Mouse (Mus musculus): ENCODE data around the gene Pdcd10. TPM values are rescaled to one million over a fixed set of nuclear protein-coding genes. Genes with fewer than 3 reads are reported as not detected.
A peak's percentile ranks its signal among the peaks of the same experiment; 100 is the strongest.

The Pdcd10 gene
- polyA plus RNA-seq (2011; ENCODE audit: insufficient read length, low read depth, missing spikeins): 93.5 and 99.4 TPM in 2 replicates

- peak within 1 kb of the TSS; percentile 51 for H3K27ac ChIP-seq (ENCODE audit: insufficient read depth, low read length)
Measured at GRCm38 (mm10) chr3:75556695-75557291, at the start of gene Pdcd10. TSS of gene Pdcd10 (minus strand) at chr3:75556856.

GRCm38 (mm10) chr3:75584898-75585297 lies 28.2 kb upstream of the Pdcd10 start:
- no peak for TF ChIP-seq CTCF (IDR thresholded peaks at IDR 0.05; ENCODE audit: borderline replicate concordance, insufficient read depth, low read length)
- TF ChIP-seq POLR2A (IDR thresholded peaks at IDR 0.05; ENCODE audit: low read depth, low read length): no peak
- Histone ChIP-seq H3K4me3 (ENCODE audit: insufficient read depth, low read length) (no peak overlapping the region), H3K4me1 (ENCODE audit: control insufficient read depth, insufficient read depth, low read length) (no peaks in the 10 kb centered on the region), H3K27ac (ENCODE audit: insufficient read depth, low read length) (no peak overlapping the region)

More at GRCm38 (mm10) chr3:75556695-75557291, at the start of gene Pdcd10:
- Histone ChIP-seq H3K4me1 (ENCODE audit: control insufficient read depth, insufficient read depth, low read length) (no peaks in the 10 kb centered on the region; the same call in 1 of the 2 replicates), H3K4me3 (ENCODE audit: insufficient read depth, low read length) (peak within 1 kb of the TSS; percentile 95)
- no peak for TF ChIP-seq CTCF (IDR thresholded peaks at IDR 0.05; ENCODE audit: borderline replicate concordance, insufficient read depth, low read length)
- peak; percentile 80 for TF ChIP-seq POLR2A (IDR thresholded peaks at IDR 0.05; ENCODE audit: low read depth, low read length)

DNA sequence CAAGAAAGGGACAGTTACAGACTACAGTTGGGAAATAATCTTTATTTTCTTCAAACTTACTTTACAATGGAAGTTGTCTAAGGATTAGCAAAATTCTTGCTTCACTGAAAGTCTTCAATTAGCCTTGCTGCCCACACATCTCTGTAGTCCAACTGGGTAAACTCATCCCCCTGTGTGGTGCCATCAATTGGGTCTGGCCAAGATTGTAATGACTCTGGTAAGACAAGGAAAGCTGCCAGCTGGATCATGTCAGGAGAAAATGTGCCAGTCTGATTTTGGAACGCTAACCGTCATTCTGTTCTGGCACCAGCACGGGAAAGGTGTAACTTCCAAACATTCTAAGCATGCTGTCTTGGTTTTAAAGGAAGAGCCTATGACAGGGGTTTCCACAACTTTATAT lies 26.6 kb upstream of the Pdcd10 start:
- H3K4me1 ChIP-seq (ENCODE audit: control insufficient read depth, insufficient read depth, low read length): no peaks in the 10 kb centered on the region
- TF ChIP-seq POLR2A (IDR thresholded peaks at IDR 0.05; ENCODE audit: low read depth, low read length) (no peak), CTCF (IDR thresholded peaks at IDR 0.05; ENCODE audit: borderline replicate concordance, insufficient read depth, low read length) (no peak)
- no peak overlapping the region for H3K27ac ChIP-seq (ENCODE audit: insufficient read depth, low read length)
- H3K4me3 ChIP-seq (ENCODE audit: insufficient read depth, low read length): no peak overlapping the region

- H3K4me1 ChIP-seq (ENCODE audit: control insufficient read depth, insufficient read depth, low read length): no peaks in the 10 kb centered on the region
- no peak overlapping the region for H3K4me3 ChIP-seq (ENCODE audit: insufficient read depth, low read length)
- no peak for TF ChIP-seq CTCF (IDR thresholded peaks at IDR 0.05; ENCODE audit: borderline replicate concordance, insufficient read depth, low read length)
- no peak for TF ChIP-seq POLR2A (IDR thresholded peaks at IDR 0.05; ENCODE audit: low read depth, low read length)
- no peak overlapping the region for H3K27ac ChIP-seq (ENCODE audit: insufficient read depth, low read length)
Measured at GRCm38 (mm10) chr3:75579352-75579751, 22.7 kb upstream of the Pdcd10 start.

DNA sequence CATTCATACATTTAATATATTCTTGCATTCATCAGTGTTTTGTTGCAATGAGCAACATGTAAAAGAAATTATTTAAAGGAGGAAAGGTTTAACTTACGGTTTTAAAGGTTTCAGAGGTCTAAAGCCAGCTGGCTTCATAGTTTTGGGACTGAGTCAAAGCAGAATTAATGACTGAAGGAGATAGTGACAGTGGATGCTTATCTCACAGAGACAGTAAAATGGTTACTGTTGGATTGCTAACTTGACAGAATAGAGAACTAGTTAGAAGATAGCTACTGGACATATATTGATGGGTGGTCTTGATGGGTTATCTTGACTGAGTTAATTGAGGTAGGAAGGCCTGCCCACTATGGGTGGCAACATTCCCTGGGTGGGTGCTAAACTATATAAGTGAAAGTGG lies 18.9 kb upstream of the Pdcd10 start:
- H3K4me3 ChIP-seq (ENCODE audit: insufficient read depth, low read length): no peak overlapping the region
- no peak overlapping the region for H3K27ac ChIP-seq (ENCODE audit: insufficient read depth, low read length)
- TF ChIP-seq POLR2A (IDR thresholded peaks at IDR 0.05; ENCODE audit: low read depth, low read length) (no peak), CTCF (IDR thresholded peaks at IDR 0.05; ENCODE audit: borderline replicate concordance, insufficient read depth, low read length) (no peak)
- no peaks in the 10 kb centered on the region for H3K4me1 ChIP-seq (ENCODE audit: control insufficient read depth, insufficient read depth, low read length)

- Histone ChIP-seq H3K4me3 (ENCODE audit: insufficient read depth, low read length) (no peak overlapping the region), H3K27ac (ENCODE audit: insufficient read depth, low read length) (no peak overlapping the region), H3K4me1 (ENCODE audit: control insufficient read depth, insufficient read depth, low read length) (no peaks in the 10 kb centered on the region)
- TF ChIP-seq CTCF (IDR thresholded peaks at IDR 0.05; ENCODE audit: borderline replicate concordance, insufficient read depth, low read length) (no peak), POLR2A (IDR thresholded peaks at IDR 0.05; ENCODE audit: low read depth, low read length) (no peak)
Measured at GRCm38 (mm10) chr3:75574074-75574473, 17.4 kb upstream of the Pdcd10 start.

GRCm38 (mm10) chr3:75557292-75557691 lies 636 bp upstream of the Pdcd10 start, which contains the start of gene Serpini1:
TSS of gene Serpini1 (plus strand) at chr3:75557547.
- no peaks in the 10 kb centered on the region; the same call in 1 of the 2 replicates for H3K4me1 ChIP-seq (ENCODE audit: control insufficient read depth, insufficient read depth, low read length)

DNA sequence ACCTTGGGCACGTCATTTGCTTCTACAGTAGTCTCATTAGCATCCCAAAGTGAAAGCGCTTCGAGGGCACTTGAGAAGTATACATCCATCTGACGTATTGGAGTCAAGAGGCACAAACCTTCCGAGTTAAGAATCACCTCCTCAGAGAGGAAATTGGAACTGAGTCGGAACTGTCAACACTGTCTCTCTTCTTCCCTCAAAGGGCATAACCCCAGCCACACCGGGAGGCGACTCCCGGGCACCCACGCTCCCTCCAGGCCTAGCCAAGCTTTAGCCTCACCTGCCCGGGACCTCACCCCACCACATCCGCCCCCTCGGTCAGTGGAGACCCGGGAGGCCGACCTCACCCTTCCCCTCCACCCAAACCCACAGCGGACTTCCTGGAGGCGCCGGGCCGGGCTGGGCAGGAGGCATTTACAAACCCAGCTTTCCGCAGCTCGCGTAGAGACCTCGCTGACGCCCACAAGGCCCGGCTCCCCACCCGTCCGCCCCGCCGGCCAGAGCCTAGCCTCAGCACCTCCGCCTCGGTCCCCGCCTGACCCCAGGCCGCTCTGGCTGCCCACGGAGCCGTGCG lies 448 bp downstream of the Pdcd10 start:
- no peak for TF ChIP-seq POLR2A (IDR thresholded peaks at IDR 0.05; ENCODE audit: low read depth, low read length)
- no peak for TF ChIP-seq CTCF (IDR thresholded peaks at IDR 0.05; ENCODE audit: borderline replicate concordance, insufficient read depth, low read length)
- H3K27ac ChIP-seq (ENCODE audit: insufficient read depth, low read length): peak overlapping the region; percentile 51
- H3K4me1 ChIP-seq (ENCODE audit: control insufficient read depth, insufficient read depth, low read length): no peaks in the 10 kb centered on the region; the same call in 1 of the 2 replicates
- peak overlapping the region; percentile 95 for H3K4me3 ChIP-seq (ENCODE audit: insufficient read depth, low read length)

More at GRCm38 (mm10) chr3:75557292-75557691, 636 bp upstream of the Pdcd10 start, which contains the start of gene Serpini1:
- TF ChIP-seq CTCF (IDR thresholded peaks at IDR 0.05; ENCODE audit: borderline replicate concordance, insufficient read depth, low read length) (no peak), POLR2A (IDR thresholded peaks at IDR 0.05; ENCODE audit: low read depth, low read length) (peak; percentile 83)
- peak within 1 kb of the TSS; percentile 95 for H3K4me3 ChIP-seq (ENCODE audit: insufficient read depth, low read length)
- H3K27ac ChIP-seq (ENCODE audit: insufficient read depth, low read length): peak within 1 kb of the TSS; percentile 51

DNA sequence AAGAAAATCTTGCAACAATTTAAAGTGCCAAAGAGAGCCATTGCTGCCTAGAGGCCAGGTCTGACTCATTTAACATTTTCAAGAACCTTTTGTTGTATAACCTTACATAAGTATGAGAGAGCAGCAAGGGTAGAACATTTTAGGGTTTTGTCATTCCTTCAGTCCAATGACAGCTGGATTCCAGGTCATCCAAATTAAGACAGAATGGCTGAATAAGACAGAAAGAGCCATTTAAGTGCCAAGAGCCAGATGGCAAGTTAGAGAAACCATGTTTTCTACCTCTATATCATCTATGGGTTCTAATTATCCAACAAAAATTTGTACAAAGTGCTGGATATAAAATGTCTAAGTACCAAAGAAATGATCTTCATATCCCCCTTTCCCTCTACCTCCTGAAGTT lies 5.4 kb downstream of the Pdcd10 start:
- TF ChIP-seq CTCF (IDR thresholded peaks at IDR 0.05; ENCODE audit: borderline replicate concordance, insufficient read depth, low read length): no peak
- TF ChIP-seq POLR2A (IDR thresholded peaks at IDR 0.05; ENCODE audit: low read depth, low read length): no peak
- Histone ChIP-seq H3K4me3 (ENCODE audit: insufficient read depth, low read length) (no peak overlapping the region), H3K27ac (ENCODE audit: insufficient read depth, low read length) (no peak overlapping the region), H3K4me1 (ENCODE audit: control insufficient read depth, insufficient read depth, low read length) (no peaks in the 10 kb centered on the region; the same call in 1 of the 2 replicates)

DNA sequence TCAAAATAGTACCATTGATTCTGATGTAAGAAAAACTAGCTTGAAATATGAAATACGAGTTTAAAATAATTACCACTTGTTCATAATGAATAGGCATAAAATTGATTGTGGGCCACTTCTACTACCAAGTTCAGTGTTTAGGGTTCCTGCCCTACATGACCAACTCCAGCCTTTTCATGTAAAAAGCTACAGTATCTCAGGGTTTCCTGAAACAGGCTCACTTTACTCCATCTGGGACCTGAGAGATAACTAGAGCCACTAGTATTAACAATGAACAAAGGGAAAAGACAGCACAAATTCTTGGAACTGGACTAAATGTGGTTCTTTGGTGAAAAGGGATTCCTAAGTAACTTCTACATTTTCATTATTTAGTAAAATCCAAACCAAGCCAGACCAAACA lies 12.4 kb downstream of the Pdcd10 start:
- no peak overlapping the region for H3K4me3 ChIP-seq (ENCODE audit: insufficient read depth, low read length)
- TF ChIP-seq CTCF (IDR thresholded peaks at IDR 0.05; ENCODE audit: borderline replicate concordance, insufficient read depth, low read length) (no peak), POLR2A (IDR thresholded peaks at IDR 0.05; ENCODE audit: low read depth, low read length) (no peak)
- no peaks in the 10 kb centered on the region for H3K4me1 ChIP-seq (ENCODE audit: control insufficient read depth, insufficient read depth, low read length)
- H3K27ac ChIP-seq (ENCODE audit: insufficient read depth, low read length): no peak overlapping the region

Measured in embryonic fibroblast, embryonic 13.5 days (primary cell).